Comparison of ENCODE assay signal across 21 mouse cellular contexts in genomic region chr7:72408409-72408986, GRCm38 (mm10).
A peak's percentile ranks its signal among the peaks of the same experiment; 100 is the strongest.
DNase-seq lines count a peak whose midpoint lies in the region; ATAC-seq and TF ChIP-seq lines count a peak whose summit lies in the region.
"Had no signal": no experiment of that assay in that cellular context is flagged by ENCODE, and none has a peak within 500 bp of the region (broad histone marks: within the 10 kb centered on the region; RNA-seq: fewer than 3 reads in every experiment).

No protein-coding gene starts in this region.

- no peaks in the 10 kb centered on the region for H3K27me3 ChIP-seq in embryonic facial prominence, embryonic 14.5 days (replicated peaks; ENCODE audit: control insufficient read depth, insufficient read depth, low read length)
- no peaks in the 10 kb centered on the region for H3K27me3 ChIP-seq in lung, postnatal 0 days (replicated peaks; ENCODE audit: insufficient read depth, low read length)
- no peaks in the 10 kb centered on the region for H3K27me3 ChIP-seq in midbrain, embryonic 15.5 days (replicated peaks)
- H3K27me3 ChIP-seq: forebrain, embryonic 13.5 days; hindbrain, embryonic 13.5 days had no signal

- no peak for ATAC-seq in embryonic facial prominence, embryonic 14.5 days (ENCODE audit: low read depth)
- ATAC-seq in lung, postnatal 0 days: peak; percentile 81
- no peak for ATAC-seq in midbrain, embryonic 15.5 days (replicated peaks)
- ATAC-seq: forebrain, embryonic 13.5 days; forebrain, postnatal 0 days had no signal

- no peak for TF ChIP-seq POLR2A in lung, adult 2 months (IDR thresholded peaks at IDR 0.05; ENCODE audit: borderline replicate concordance, extremely low read depth, low read depth, low read length)

- peak; percentile 39; the same call in 1 of the 2 replicates for TF ChIP-seq EP300 in lung, postnatal 0 days (IDR thresholded peaks at IDR 0.05)

- 51% methylated on average over 6 of the region's 6 CpGs for WGBS in embryonic facial prominence, embryonic 14.5 days
- 35% methylated on average over 6 of the region's 6 CpGs for WGBS in lung, adult 2 months
- 20% methylated on average over 6 of the region's 6 CpGs for WGBS in lung, postnatal 0 days
- WGBS in midbrain, embryonic 15.5 days: 75% methylated on average over 6 of the region's 6 CpGs

- H3K4me3 ChIP-seq in embryonic facial prominence, embryonic 14.5 days (ENCODE audit: low read depth, low read length): no peak overlapping the region
- H3K4me3 ChIP-seq in lung, adult 2 months (replicated peaks; ENCODE audit: extremely low read depth, low read depth, low read length): no peak overlapping the region
- H3K4me3 ChIP-seq in lung, postnatal 0 days (ENCODE audit: low read depth, low read length): no peak overlapping the region
- H3K4me3 ChIP-seq in midbrain, embryonic 15.5 days: no peak overlapping the region
- H3K4me3 ChIP-seq: embryonic facial prominence, embryonic 13.5 days; forebrain, embryonic 13.5 days; gastrocnemius, adult 2 months; heart, embryonic 10.5 days; heart, embryonic 15.5 days; hindbrain, embryonic 13.5 days had no signal

- TF ChIP-seq CTCF in lung, adult 2 months (IDR thresholded peaks at IDR 0.05; ENCODE audit: insufficient read depth, low read length): no peak
- TF ChIP-seq CTCF in lung, postnatal 0 days (IDR thresholded peaks at IDR 0.05): no peak

- no peaks in the 10 kb centered on the region for H3K9me3 ChIP-seq in embryonic facial prominence, embryonic 14.5 days (ENCODE audit: control insufficient read depth, low read length)
- no peaks in the 10 kb centered on the region for H3K9me3 ChIP-seq in lung, postnatal 0 days (ENCODE audit: low read length)
- H3K9me3 ChIP-seq in midbrain, embryonic 15.5 days: no peaks in the 10 kb centered on the region
- H3K9me3 ChIP-seq: embryonic facial prominence, embryonic 13.5 days; forebrain, embryonic 13.5 days; heart, embryonic 10.5 days; heart, embryonic 15.5 days; hindbrain, embryonic 13.5 days had no signal

- H3K27ac ChIP-seq in embryonic facial prominence, embryonic 14.5 days (replicated peaks; ENCODE audit: low read depth, low read length): no peak overlapping the region
- no peak overlapping the region for H3K27ac ChIP-seq in lung, postnatal 0 days (ENCODE audit: low read length)
- H3K27ac ChIP-seq in midbrain, embryonic 15.5 days: no peak overlapping the region
- H3K27ac ChIP-seq: embryonic facial prominence, embryonic 13.5 days; forebrain, embryonic 13.5 days; gastrocnemius, adult 2 months; heart, embryonic 10.5 days; heart, embryonic 15.5 days; hindbrain, embryonic 13.5 days had no signal

- no peak overlapping the region for H3K4me2 ChIP-seq in embryonic facial prominence, embryonic 14.5 days (ENCODE audit: low read depth, low read length)
- H3K4me2 ChIP-seq in lung, postnatal 0 days (replicated peaks; ENCODE audit: low read depth, low read length): no peak overlapping the region
- H3K4me2 ChIP-seq in midbrain, embryonic 15.5 days: no peak overlapping the region
- H3K4me2 ChIP-seq: embryonic facial prominence, embryonic 13.5 days; forebrain, embryonic 13.5 days; heart, embryonic 15.5 days; hindbrain, embryonic 13.5 days had no signal

- DNase-seq in embryonic facial prominence, embryonic 14.5 days (ENCODE audit: low spot score): peak; percentile 13
- peak; percentile 22 for DNase-seq in lung, adult 2 months
- peak; percentile 57 for DNase-seq in lung, postnatal 0 days (ENCODE audit: low spot score)
- DNase-seq in lung, postnatal 36 days: peak; percentile 62
- DNase-seq in natural killer cell, adult 2 months (ENCODE audit: low spot score in 2 of 2): no peak
- no peak for DNase-seq in spleen, adult 18-20 months
- no peak for DNase-seq in embryo, embryonic 10 days (ENCODE audit: low spot score)
- DNase-seq: adrenal gland, adult 8-10 months; adrenal gland, postnatal 36 days; cerebellum, adult 2 months; cerebellum, postnatal 14 days; forebrain, postnatal 0 days; gastrocnemius, adult 2 months; gastrocnemius, postnatal 25 days; heart, postnatal 14 days had no signal

- 0 out of 2 replicates have a peak, but pooled peaks cover 5% of the 10 kb centered on the region for H3K4me1 ChIP-seq in embryonic facial prominence, embryonic 14.5 days (ENCODE audit: control insufficient read depth, insufficient read depth, low read length)
- H3K4me1 ChIP-seq in lung, adult 2 months (ENCODE audit: control insufficient read depth, insufficient read depth, low read length): no peaks in the 10 kb centered on the region; the same call in 1 of the 2 replicates
- no peaks in the 10 kb centered on the region for H3K4me1 ChIP-seq in lung, postnatal 0 days (ENCODE audit: insufficient read depth, low read depth, low read length)
- H3K4me1 ChIP-seq in midbrain, embryonic 15.5 days: no peaks in the 10 kb centered on the region
- H3K4me1 ChIP-seq: forebrain, embryonic 13.5 days; heart, embryonic 10.5 days; hindbrain, embryonic 13.5 days had no signal

- H3K9ac ChIP-seq in embryonic facial prominence, embryonic 14.5 days (ENCODE audit: low read depth, low read length): no peak overlapping the region
- H3K9ac ChIP-seq in lung, postnatal 0 days (replicated peaks; ENCODE audit: low read depth): no peak overlapping the region
- no peak overlapping the region for H3K9ac ChIP-seq in midbrain, embryonic 15.5 days
- H3K9ac ChIP-seq: embryonic facial prominence, embryonic 13.5 days; forebrain, embryonic 13.5 days; forebrain, postnatal 0 days; heart, embryonic 15.5 days; hindbrain, embryonic 13.5 days had no signal

- no peaks in the 10 kb centered on the region for H3K36me3 ChIP-seq in embryonic facial prominence, embryonic 14.5 days (ENCODE audit: control insufficient read depth, insufficient read depth, low read length)
- no peaks in the 10 kb centered on the region for H3K36me3 ChIP-seq in lung, postnatal 0 days (ENCODE audit: insufficient read depth, low read length)
- H3K36me3 ChIP-seq in midbrain, embryonic 15.5 days (replicated peaks): no peaks in the 10 kb centered on the region
- H3K36me3 ChIP-seq: embryonic facial prominence, embryonic 13.5 days; heart, embryonic 10.5 days; heart, embryonic 15.5 days; hindbrain, embryonic 13.5 days had no signal

Comparison
In these comparisons a context has a peak if more than half of its experiments do, and no peak if none do; other contexts are left out.
1. DNase-seq: peak in embryonic facial prominence, embryonic 14.5 days (single experiment), lung, adult 2 months (single experiment), lung, postnatal 0 days (single experiment) and lung, postnatal 36 days (single experiment); none in natural killer cell, adult 2 months (0 of 2), spleen, adult 18-20 months (0 of 2) and embryo, embryonic 10 days (single experiment).